Mouse (Mus musculus): ENCODE measurements around the gene Fbxw8. TPM values are rescaled to one million over a fixed set of nuclear protein-coding genes. Genes with fewer than 3 reads are reported as not detected.

Gene Fbxw8
- polyA plus RNA-seq, 1 experiment from 2014 or later = 25.1 TPM

DNA sequence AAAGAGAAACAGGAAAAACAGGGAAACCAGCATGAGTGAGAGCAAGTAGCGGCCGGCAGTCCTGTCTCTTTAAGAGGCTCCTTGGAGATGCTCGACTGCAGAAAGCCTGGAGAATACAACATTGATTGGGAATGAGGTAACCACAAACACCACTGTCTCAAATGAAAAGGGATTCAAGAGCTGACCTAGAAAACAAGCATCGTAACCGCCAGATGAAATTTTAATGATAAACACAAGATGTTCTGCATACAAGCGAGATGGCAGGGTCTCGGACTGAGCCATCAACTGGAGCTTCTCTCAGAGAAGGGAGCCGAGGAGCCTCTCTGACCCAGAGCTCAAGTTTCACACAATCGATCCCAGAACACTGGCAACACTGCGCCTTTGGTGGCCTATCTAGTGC, 32.2 kb downstream of the Fbxw8 start:
- H3K36me3 ChIP-seq = peaks cover 28% of the 10 kb centered on the region
- no peak overlapping the region for H3K4me2 ChIP-seq
- H3K4me1 ChIP-seq (replicated peaks) = peaks cover 41% of the 10 kb centered on the region
- no peaks in the 10 kb centered on the region for H3K9me3 ChIP-seq
- peak overlapping the region; percentile 42; the same call in 1 of the 2 replicates for H3K27ac ChIP-seq (replicated peaks)
- no peaks in the 10 kb centered on the region for H3K27me3 ChIP-seq
- 68% methylated on average over 10 of the region's 10 CpGs for WGBS
- H3K9ac ChIP-seq = no peak overlapping the region
- H3K4me3 ChIP-seq = no peak overlapping the region
- ATAC-seq (ENCODE audit: low read depth) = no peak

DNA sequence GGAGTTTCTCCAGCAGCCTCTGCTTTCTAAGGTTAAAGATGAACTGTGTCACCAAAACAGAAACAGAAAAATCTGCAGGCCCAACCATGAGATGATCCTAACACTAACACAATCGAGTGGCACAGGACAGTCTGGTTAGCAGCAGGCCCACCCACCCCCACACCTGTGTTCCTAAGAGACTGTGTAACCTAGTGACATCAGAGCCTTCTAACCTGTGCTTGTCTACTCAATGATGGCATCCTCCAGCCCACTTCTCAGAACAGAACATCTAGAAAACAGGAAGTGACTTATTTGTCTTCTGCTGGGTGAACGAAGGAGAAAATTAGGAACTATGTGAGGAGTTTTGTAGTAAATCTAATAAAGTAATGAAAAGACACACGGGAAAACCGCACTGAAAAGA, 33.3 kb downstream of the Fbxw8 start:
- peaks cover 52% of the 10 kb centered on the region for H3K4me1 ChIP-seq (replicated peaks)
- no peak for ATAC-seq (ENCODE audit: low read depth)
- no peaks in the 10 kb centered on the region for H3K27me3 ChIP-seq
- H3K27ac ChIP-seq (replicated peaks) = no peak overlapping the region
- no peak overlapping the region for H3K4me3 ChIP-seq
- H3K4me2 ChIP-seq = no peak overlapping the region
- WGBS = 98% methylated on average over 4 of the region's 4 CpGs
- no peaks in the 10 kb centered on the region for H3K9me3 ChIP-seq
- peaks cover 16% of the 10 kb centered on the region; the same call in 1 of the 2 replicates for H3K36me3 ChIP-seq
- no peak overlapping the region for H3K9ac ChIP-seq

DNA sequence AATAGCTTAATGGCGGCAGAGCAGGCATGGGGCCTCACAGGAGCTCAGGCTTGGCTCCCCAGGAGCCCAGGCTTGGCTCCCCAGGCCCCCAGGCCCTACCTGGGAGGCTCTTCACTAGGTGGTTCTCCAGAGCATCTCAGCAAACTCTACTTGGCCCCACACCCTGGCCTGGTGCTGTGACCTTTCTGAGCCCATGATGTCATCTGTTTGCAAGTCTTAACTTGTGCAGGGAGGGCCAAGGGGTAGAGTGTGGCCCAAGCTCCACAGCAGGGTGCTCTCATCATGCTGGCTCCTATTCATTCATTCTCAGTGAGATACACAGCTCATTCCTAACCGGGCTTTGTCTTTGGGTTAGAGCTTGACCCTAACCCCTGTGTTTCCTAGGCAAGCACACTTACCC, 34.6 kb downstream of the Fbxw8 start:
- ATAC-seq (ENCODE audit: low read depth) = no peak
- WGBS = 24% methylated on average over 2 of the region's 2 CpGs

DNA sequence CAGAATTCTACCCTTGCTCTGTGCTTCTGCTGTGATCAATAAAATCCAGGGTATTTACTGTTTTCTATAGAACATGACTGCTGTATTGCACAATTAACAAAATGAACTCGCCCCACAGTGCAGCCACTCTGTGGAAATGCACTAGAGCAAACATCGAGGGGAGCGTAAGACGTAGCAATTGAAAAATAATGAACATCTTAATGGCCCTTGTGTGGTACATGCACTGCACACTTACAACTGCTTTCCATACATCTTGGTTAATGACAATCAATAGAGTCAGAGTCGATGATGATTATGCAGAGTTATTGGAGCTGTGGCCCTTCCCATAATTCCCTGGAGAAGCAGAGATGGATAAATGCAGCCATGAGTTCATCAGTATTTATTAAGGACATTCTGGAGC, 36.3 kb downstream of the Fbxw8 start:
- Histone ChIP-seq H3K36me3 (no peaks in the 10 kb centered on the region), H3K4me2 (peak overlapping the region; percentile 18; the same call in 1 of the 2 replicates), H3K27ac (replicated peaks) (peak overlapping the region; percentile 87), H3K9me3 (no peaks in the 10 kb centered on the region), H3K27me3 (no peaks in the 10 kb centered on the region), H3K9ac (no peak overlapping the region), H3K4me3 (no peak overlapping the region), H3K4me1 (replicated peaks) (peaks cover 75% of the 10 kb centered on the region)
- WGBS = 39% methylated on average over 5 of the region's 5 CpGs
- peak; percentile 68 for ATAC-seq (ENCODE audit: low read depth)

More for the DNA sequence above, 34.6 kb downstream of the Fbxw8 start:
- Histone ChIP-seq H3K27ac (replicated peaks) (peak overlapping the region; percentile 87; the same call in 1 of the 2 replicates), H3K4me3 (no peak overlapping the region), H3K9me3 (no peaks in the 10 kb centered on the region), H3K9ac (no peak overlapping the region), H3K27me3 (no peaks in the 10 kb centered on the region), H3K4me1 (replicated peaks) (peaks cover 65% of the 10 kb centered on the region), H3K4me2 (no peak overlapping the region), H3K36me3 (0 out of 2 replicates have a peak, but pooled peaks cover 4% of the 10 kb centered on the region)

DNA sequence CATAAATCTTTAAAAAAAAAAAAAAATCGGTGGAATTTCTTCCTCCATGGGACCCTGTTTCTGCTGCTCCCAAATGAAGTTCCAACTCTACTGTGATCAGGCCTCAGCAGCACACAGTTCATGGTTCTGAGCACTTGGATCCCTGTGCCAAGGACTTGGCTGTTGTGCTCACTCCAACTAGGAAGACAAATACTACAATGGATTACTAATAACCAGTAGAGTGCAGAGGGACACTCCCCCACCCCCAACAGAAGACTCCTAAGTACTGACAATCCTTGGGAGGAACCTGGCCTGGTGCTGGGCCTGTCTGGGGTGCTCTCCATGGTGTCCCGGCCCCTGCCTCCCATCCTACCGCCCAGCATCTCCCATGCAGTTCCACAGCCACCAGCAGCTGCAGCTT, 36.9 kb downstream of the Fbxw8 start:
- Histone ChIP-seq H3K4me3 (no peak overlapping the region), H3K9ac (peak overlapping the region; percentile 41; the same call in 1 of the 2 replicates), H3K9me3 (no peaks in the 10 kb centered on the region), H3K4me1 (replicated peaks) (peaks cover 75% of the 10 kb centered on the region), H3K27me3 (no peaks in the 10 kb centered on the region), H3K27ac (replicated peaks) (peak overlapping the region; percentile 87), H3K36me3 (no peaks in the 10 kb centered on the region), H3K4me2 (peak overlapping the region; percentile 18; the same call in 1 of the 2 replicates)
- WGBS = 76% methylated on average over 3 of the region's 3 CpGs
- ATAC-seq (ENCODE audit: low read depth) = no peak

DNA sequence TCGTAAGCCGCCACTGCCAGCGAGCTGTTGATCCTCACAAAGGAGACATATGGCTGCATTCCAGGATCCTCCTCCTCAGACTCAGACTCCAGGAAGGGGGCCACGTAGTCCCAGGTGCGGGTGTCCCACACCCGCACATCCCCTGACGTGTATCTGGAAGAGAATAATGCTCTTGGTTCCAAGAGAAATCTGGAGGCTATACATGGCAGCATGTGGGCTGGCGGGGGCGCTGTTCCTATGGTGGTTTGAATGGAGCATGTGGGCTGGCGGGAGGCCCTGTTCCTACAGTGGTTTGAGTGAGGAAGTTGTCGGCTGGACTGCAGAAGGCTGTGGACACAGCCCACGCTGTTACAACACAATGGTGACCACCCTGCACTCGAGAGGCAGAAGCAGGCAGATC, 41.6 kb downstream of the Fbxw8 start:
- Histone ChIP-seq H3K36me3 (peaks cover 28% of the 10 kb centered on the region), H3K4me2 (no peak overlapping the region), H3K27me3 (no peaks in the 10 kb centered on the region), H3K27ac (replicated peaks) (no peak overlapping the region), H3K4me3 (no peak overlapping the region), H3K4me1 (replicated peaks) (peaks cover 51% of the 10 kb centered on the region), H3K9ac (no peak overlapping the region), H3K9me3 (no peaks in the 10 kb centered on the region)
- WGBS = 66% methylated on average over 13 of the region's 13 CpGs
- no peak for ATAC-seq (ENCODE audit: low read depth)

DNA sequence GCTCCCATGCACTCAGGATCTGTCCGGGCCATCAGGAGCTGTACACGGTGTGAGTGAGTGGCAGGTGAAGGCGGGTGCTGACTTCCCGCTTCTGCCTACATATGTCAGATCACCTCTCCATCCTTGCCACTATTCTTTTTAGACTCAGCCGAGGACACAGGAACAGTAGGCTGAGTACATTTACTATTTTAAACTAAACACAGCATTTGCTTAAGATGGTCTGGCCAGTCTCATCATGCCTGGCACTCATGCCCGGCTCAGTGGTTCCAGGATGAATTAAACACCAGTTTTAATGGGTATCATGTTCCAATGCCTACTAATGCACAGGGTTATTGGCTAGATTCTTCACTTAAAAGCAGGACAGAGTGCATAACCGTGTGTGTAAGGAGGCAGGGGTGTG, 42.2 kb downstream of the Fbxw8 start:
- no peak for ATAC-seq (ENCODE audit: low read depth)
- H3K27me3 ChIP-seq = no peaks in the 10 kb centered on the region
- H3K4me1 ChIP-seq (replicated peaks) = peaks cover 51% of the 10 kb centered on the region
- H3K27ac ChIP-seq (replicated peaks) = no peak overlapping the region
- 92% methylated on average over 7 of the region's 7 CpGs for WGBS
- H3K9ac ChIP-seq = no peak overlapping the region
- H3K36me3 ChIP-seq = peaks cover 28% of the 10 kb centered on the region
- H3K4me3 ChIP-seq = no peak overlapping the region
- no peaks in the 10 kb centered on the region for H3K9me3 ChIP-seq
- H3K4me2 ChIP-seq = no peak overlapping the region

DNA sequence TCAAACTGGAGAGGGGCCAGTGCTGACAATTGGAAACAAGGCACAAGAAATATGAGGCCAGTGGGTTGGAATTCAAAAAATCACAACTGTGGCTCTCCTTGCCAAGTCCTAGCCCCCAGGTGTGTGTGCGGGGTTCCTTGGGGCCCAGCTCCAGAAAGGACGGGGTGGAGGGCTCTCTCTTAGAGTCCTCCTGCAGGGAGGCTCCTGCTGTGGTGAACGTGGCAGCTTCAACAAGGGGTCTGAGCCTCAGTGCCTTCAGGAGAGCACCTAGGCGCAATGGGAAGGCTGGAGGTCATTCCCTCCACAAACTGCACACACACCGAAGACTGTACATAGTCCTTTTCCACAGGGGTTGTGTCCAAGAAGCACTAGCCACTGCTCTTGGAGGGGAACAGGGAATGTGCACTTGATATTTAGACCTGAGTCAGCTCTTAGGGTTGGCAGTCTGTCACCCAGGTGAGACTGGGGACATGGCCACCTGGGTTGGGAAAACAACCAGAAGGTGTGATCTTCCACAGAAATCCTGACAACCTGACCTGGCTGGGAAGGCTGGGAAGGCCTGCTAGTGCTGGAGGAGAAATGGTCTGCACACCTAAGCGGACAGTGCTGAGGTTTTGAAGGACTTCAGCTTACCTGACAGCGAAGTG, 46.3 kb downstream of the Fbxw8 start:
- 0 out of 2 replicates have a peak, but pooled peaks have one; percentile 48 for ATAC-seq (ENCODE audit: low read depth)
- Histone ChIP-seq H3K4me1 (replicated peaks) (peaks cover 29% of the 10 kb centered on the region), H3K4me3 (no peak overlapping the region), H3K9ac (0 out of 2 replicates have a peak overlapping the region, but pooled peaks have one; percentile 17), H3K4me2 (no peak overlapping the region), H3K27me3 (no peaks in the 10 kb centered on the region), H3K27ac (replicated peaks) (peak overlapping the region; percentile 74), H3K36me3 (peaks cover 37% of the 10 kb centered on the region), H3K9me3 (no peaks in the 10 kb centered on the region)
- WGBS = 83% methylated on average over 7 of the region's 7 CpGs

DNA sequence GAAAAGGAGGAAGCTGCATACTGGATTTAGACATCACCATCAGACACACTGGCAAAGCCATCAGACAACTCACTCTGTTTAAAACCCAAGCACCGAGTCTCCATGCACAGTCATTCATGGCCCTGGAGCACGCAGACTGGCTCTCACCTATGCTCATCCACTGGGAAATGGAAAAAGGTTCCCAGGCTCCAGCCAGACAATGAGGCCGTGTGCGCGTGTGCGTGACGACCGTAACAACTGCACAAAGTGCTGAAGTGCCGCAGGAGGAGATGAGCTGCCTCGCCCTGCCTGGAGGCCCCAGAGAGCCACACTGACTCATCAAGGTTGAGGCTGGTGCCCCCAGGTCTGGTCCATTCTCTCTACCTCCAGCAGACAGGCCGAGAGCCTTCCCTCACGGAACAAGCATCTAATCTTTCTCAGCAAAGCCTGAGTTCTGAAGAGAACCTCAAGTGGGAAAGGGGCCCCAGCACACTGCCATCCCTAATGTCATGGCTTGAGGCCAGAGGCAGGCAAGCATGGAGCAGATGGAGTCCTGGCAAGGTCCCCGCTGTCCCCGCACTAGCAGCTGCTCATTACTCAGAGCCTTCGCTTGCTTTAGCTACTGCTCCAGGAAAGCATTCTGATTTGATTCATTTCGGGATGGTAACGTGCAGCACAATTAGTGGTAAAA, 47.0 kb downstream of the Fbxw8 start:
- no peak overlapping the region for H3K4me2 ChIP-seq
- H3K9me3 ChIP-seq = no peaks in the 10 kb centered on the region
- 61% methylated on average over 17 of the region's 17 CpGs for WGBS
- peak; percentile 82 for ATAC-seq (ENCODE audit: low read depth)
- H3K4me3 ChIP-seq = no peak overlapping the region
- peaks cover 37% of the 10 kb centered on the region for H3K36me3 ChIP-seq
- H3K9ac ChIP-seq = no peak overlapping the region
- peak overlapping the region; percentile 74 for H3K27ac ChIP-seq (replicated peaks)
- no peaks in the 10 kb centered on the region for H3K27me3 ChIP-seq
- H3K4me1 ChIP-seq (replicated peaks) = peaks cover 24% of the 10 kb centered on the region

DNA sequence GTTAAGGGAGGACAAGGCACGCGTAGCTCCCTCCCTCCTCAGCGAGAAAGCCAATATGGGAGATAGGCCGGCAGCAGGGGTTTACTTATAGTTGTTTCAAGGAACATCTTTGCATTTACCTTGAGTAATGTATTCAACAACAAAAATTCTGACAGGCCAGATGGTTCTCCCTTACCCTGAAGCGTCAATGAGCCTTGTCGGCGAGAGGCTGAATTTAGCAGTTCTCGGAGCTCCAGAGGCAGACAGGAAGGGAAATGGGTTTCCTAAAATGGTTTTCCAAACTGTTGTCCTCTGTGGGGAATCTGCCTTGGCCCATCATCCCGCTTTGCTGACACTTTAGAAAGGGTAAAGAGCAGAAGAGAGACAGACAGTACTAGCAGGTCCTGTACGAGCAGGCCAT, 48.6 kb downstream of the Fbxw8 start:
- H3K4me3 ChIP-seq = no peak overlapping the region
- no peak overlapping the region for H3K9ac ChIP-seq
- 89% methylated on average over 10 of the region's 10 CpGs for WGBS
- H3K4me2 ChIP-seq = no peak overlapping the region
- no peaks in the 10 kb centered on the region for H3K27me3 ChIP-seq
- H3K9me3 ChIP-seq = no peaks in the 10 kb centered on the region
- no peak for ATAC-seq (ENCODE audit: low read depth)
- H3K4me1 ChIP-seq (replicated peaks) = peaks cover 24% of the 10 kb centered on the region
- no peak overlapping the region for H3K27ac ChIP-seq (replicated peaks)
- H3K36me3 ChIP-seq = peaks cover 31% of the 10 kb centered on the region

DNA sequence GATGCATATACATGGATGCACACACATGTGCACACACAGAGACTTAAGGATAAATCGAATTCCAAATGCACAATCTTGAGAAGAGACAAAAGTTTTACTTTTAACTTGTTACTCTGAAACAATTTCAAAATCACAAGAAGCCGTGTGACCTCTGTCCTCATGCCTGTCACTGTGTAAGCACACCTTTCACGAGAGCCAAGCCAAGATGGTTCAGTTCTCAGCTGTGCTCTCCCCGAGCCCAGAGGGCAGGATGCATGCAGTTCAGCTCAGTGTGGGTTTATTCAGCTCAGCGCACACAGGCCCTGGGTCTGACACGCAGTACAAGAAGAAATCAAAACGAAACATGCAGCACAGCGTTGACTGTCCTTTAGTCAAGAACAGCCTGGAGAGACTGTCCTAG, 49.7 kb downstream of the Fbxw8 start:
- Histone ChIP-seq H3K4me1 (replicated peaks) (peaks cover 31% of the 10 kb centered on the region), H3K4me3 (no peak overlapping the region), H3K9ac (no peak overlapping the region), H3K4me2 (no peak overlapping the region), H3K27me3 (no peaks in the 10 kb centered on the region), H3K27ac (replicated peaks) (no peak overlapping the region), H3K36me3 (peaks cover 19% of the 10 kb centered on the region), H3K9me3 (no peaks in the 10 kb centered on the region)
- 83% methylated on average over 8 of the region's 8 CpGs for WGBS
- ATAC-seq (ENCODE audit: low read depth) = no peak

DNA sequence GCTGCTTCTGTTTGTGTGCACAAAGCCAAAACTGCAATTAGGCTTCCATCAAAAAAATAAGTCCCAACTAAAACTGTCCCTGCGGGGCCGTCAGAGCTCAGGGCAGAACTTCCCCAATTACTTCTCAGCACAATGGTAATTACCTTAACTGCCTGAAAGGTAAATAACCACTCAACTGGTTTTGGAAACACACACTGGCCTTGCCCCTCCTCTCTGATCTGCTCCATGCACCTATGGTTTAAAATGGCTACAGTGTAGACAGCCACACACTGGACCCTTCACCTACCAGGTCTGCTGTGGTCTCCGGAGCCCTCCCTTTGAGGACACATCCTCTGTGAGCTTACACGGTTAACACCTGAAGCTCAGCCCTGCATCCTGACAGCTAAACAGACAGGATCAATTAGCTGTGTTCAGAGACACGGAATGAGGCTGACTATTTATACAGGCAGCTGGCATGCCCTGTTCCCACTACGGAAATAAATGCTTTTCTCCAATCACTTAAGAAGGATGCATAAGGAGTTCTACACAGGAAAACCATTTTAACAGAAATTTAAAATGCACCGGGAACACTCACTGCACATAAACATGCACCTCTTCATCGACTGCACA, 55.3 kb downstream of the Fbxw8 start:
- Histone ChIP-seq H3K36me3 (peaks cover 6% of the 10 kb centered on the region), H3K4me2 (no peak overlapping the region), H3K27me3 (no peaks in the 10 kb centered on the region), H3K4me1 (replicated peaks) (peaks cover 26% of the 10 kb centered on the region), H3K9me3 (no peaks in the 10 kb centered on the region), H3K9ac (no peak overlapping the region), H3K4me3 (no peak overlapping the region), H3K27ac (replicated peaks) (peak overlapping the region; percentile 72)
- WGBS = 45% methylated on average over 8 of the region's 8 CpGs
- peak; percentile 68 for ATAC-seq (ENCODE audit: low read depth)
